Mouse (Mus musculus) CH12F3 (cell line): ENCODE results near the gene Txnl4b.

Source experiments
- in situ Hi-C: fragments of 300-500 bp; cut with MboI; formaldehyde crosslinking; loops from 2 replicates; pipeline ENCODE4 v1.14.3; 2020; ENCODE audit warnings: low sequenced_read_pairs

Gene Txnl4b

GRCm38 (mm10) chr8:109593117-109593788 lies 27.6 kb downstream of the Txnl4b start:
- in situ Hi-C loops, result no loop called here

- in situ Hi-C loops, result no loop called here
These were observed 30.2 kb downstream of the Txnl4b start for GRCm38 (mm10) chr8:109595854-109596253.

- in situ Hi-C loops, result no loop called here
These were observed 41.0 kb downstream of the Txnl4b start for GRCm38 (mm10) chr8:109606725-109607124.

- in situ Hi-C loops, result no loop called here
These were observed 42.0 kb downstream of the Txnl4b start for GRCm38 (mm10) chr8:109607650-109608049.

GRCm38 (mm10) chr8:109608271-109609152 lies 42.8 kb downstream of the Txnl4b start, which contains the start of gene Dhodh:
Dhodh (minus strand) TSS chr8:109608673.
- in situ Hi-C loops, result no loop called here

GRCm38 (mm10) chr8:109609153-109609502 lies 43.4 kb downstream of the Txnl4b start:
- in situ Hi-C loops, result no loop called here

- in situ Hi-C loops, result no loop called here
These were observed 48.8 kb downstream of the Txnl4b start, which contains the start of gene Pkd1l3 for GRCm38 (mm10) chr8:109614243-109615210. Pkd1l3 (plus strand) TSS chr8:109614517.

GRCm38 (mm10) chr8:109615569-109615968 lies 49.9 kb downstream of the Txnl4b start:
- in situ Hi-C loops, result no loop called here
